Mouse (Mus musculus) frontal cortex, postnatal 14 days (tissue): ENCODE results near the gene Lpin2.

Source experiments
- DNase-seq, 2 experiments: peaks; one replicate each; pipeline ENCODE4 v3.0.0; 2022; ENCODE audit warnings: low spot score in 2 of 2

The Lpin2 gene

DNA sequence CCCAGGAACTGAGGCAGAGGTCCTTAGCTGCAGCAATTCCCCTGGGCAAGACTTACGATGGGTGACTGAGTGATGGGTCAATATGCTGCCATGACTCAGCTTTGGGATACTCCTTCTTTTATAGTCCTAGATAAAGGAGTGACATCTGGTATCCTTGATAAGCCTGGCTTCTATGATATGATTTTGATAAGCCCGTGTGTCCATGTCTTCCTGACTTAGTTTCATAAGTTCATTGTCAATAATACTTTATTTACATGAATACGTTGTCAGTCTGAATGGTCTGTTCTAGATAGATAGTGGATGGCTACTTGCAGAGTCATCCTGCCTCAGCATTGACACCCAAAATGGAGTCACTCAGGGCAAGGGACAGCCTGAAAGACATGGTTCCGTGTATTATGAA is 11.2 kb upstream of the Lpin2 start:
- DNase-seq, result no peak

DNA sequence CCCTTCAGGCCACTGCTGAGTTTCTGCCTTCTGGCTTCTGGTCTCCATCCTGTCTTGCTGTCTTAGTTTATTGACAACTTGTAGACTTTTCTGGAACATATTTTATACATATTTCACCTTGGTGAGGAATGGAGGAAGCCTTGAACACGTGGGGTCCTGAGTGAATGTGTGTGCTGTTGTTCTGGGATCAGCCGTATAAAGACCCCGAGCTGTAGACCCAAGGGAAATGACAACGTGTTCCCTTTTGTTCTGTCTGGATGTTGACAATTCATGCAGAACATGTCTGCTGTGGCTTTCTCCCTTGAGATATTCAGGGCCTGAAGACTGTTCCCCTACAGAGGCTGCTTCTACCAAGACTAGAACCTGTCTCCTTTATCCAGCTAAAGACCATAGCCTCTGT is 5.0 kb upstream of the Lpin2 start:
- DNase-seq, result no peak

DNA sequence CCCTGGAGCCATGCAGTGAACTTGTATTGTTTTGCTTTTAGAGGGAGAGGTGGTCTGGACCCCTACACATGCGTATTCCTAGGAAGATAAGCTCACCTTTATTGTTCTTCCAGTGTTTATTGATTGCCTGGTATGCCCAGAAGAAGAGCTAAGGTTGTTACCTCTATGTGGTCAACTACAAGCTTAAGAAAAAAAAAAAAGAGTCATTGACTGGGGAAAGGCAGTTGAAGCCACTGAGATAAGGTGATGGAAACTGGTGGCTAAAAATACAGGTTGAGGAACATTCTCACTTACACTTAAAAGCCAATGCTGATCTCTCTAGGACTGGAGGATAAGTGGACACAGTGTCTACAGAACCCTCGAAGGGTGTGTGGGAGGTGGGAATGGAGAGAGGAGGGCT is 4.4 kb upstream of the Lpin2 start:
- no peak for DNase-seq

- DNase-seq, result no peak
These were observed 3.7 kb upstream of the Lpin2 start for GRCm38 (mm10) chr17:71178530-71179181.

DNA sequence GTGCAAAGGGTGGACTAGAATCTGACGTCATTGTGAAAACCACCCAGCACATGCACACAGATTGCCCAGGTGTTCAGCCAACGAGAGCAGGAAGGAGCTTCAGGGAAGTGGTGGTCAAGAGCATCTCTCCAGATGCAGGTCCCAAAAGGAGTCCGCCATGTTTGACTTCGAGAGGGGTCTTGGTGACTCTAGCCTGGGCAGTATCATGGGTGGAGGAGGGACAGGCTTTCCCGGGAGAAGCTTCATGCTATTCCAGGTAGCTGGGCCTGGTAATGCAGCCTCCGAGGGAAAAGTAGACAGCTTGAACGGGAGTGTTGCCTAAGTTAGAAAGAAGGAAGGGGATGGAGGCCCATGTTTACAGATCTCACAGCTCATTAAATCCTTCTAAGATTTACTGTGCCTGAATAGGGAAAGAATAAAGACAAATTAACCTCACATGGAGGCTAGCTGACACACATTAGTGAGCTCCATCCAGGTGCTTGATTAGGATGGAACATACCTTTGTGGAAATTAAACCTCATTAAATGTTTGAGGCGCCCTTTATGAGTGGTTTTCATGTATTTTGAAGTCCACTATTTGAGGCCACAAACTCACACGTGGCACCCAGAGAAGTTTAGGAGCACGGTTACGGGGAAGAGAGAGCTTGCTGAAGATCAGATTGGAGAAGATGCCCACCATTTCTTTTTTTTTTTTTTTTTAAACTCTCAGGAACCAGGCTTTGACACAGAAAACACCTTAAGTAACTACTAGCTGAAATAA is 2.6 kb upstream of the Lpin2 start:
- no peak for DNase-seq

DNA sequence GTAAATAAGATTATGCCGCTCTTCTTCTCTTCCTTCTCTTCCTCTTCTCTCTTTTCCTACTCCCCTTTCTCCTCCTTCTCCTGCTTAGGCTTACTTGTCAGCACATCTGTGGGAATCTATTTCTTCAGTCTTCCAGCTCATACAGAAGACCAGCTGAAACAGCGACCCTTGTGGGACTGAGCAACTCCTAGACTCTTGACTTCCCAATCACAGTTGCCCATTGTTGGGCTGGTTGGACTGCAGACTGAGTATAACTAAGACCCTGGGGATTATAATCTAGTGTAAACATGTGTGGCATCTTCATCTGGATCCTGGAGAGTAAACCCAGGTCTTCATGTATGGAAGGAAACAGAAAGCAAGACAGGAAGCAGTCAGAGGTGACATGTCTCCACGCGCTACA is 1.8 kb upstream of the Lpin2 start:
- DNase-seq, result no peak

GRCm38 (mm10) chr17:71182871-71183656 is 704 bp downstream of the Lpin2 start:
- DNase-seq, result peak; percentile 83 to 86

GRCm38 (mm10) chr17:71183657-71184261 is 1.4 kb downstream of the Lpin2 start:
- no peak for DNase-seq

DNA sequence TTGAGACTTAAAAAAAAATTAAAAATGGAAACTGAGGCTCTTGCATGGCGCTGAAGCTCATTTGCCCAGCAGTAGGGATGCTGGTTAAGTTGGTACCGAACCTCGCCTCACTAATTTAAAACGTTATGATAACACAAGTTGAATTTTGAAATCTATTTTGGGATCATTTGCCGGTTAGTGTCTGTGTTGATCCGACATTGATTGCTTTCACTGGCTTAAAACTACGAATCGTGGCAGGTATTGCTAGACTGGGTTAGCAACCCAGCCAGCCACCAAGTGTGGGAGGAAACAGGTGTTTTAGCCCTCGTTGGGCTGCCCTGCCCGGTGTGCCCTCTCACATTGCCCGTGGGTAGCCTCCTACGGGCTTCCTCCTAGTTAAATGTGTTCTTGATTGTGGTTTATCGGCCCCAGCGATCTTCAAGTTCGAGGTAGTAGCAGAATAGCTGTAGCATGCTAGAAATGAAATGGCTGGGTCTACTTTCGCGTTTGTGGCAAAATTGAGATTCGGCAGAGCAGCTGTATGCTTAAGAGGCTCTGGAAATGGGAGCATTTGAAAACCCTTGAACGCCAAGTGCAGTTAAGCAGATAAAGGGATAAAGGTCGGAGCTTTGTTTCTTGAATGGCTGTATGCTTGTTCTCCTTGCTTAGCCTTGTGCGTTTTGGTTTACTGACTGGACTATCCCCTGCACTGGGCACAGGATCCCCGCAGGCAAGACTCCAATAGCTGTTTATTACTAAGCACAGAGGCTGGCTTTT is 2.2 kb downstream of the Lpin2 start:
- peak in 1 of 2 experiments; percentile 16 for DNase-seq

- no peak for DNase-seq
These were observed 3.0 kb downstream of the Lpin2 start for GRCm38 (mm10) chr17:71185368-71185767.

GRCm38 (mm10) chr17:71190589-71190988 is 8.2 kb downstream of the Lpin2 start:
- no peak for DNase-seq

DNA sequence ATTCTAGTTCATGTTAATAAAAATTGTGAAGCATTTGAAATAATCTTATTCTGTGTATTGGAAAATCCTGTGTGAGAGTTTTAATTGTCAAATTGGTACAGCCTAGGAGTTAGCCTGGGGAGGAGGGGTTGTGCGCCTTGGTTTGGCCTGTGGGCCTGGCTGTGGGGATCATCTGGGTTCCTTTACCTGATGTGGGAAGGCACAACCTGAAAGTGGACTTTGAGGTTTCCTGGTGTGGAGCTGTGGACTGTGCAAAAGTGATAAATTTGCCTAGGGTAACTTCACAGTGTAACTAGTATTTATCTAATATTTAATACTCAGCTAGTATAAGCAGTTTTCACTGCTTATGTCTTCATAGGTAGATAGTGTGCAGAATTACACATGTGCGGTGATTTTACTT is 8.7 kb downstream of the Lpin2 start:
- no peak for DNase-seq

DNA sequence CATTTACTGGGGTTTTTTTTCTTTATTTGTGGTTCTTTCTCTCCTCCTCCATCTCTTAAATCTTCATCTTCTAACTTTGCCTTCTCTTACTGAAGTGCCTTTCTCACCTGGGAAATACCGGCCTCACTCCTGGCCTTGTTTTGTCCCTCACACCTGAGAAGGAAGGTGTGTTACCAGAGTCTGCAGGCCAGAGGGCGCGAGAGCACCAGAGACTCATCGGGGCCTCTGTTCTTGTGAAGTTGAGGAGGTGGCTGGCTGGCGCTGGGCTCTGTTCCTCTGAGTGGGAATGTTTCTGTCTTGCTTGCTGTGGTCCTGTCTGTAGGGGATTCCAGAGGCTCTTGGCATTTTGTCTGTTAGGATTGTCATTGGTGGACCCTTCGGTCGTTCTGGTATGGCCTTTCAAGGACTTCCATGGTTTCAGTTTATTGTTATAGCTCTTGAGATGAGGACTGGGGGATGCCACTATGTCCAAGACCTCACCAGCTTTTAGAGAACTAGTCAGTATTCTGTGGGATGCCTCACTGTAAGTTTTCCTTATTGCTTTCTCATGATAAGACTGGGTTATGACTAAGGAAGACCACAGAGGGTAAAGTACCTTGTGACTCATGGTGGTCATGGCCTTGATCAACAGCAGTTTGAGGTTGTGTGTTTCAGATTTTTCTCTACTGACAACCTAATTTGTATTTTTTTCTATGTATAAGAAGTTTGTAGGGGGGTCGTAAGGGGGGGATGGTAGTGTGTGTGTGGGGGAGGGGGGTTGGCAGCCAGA is 9.5 kb downstream of the Lpin2 start:
- no peak for DNase-seq

DNA sequence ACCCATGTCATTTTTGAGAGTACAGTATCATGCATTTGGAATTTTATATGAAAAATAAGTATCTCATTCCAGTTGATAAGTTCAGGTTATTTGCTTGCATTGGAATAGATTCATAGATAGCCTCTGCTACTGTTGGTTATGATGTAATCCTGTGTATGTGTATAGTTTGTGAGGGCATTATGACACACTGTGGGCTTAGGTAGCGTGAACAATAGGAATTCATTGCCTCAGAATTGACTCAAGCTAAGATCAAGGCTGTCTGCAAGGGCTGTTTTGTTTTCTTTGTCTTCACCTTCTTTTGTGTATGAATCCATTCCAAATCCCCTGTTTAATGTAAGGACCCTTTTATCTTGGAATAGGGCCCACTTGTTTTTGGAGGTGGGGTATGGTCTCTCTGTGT is 10.7 kb downstream of the Lpin2 start:
- no peak for DNase-seq

DNA sequence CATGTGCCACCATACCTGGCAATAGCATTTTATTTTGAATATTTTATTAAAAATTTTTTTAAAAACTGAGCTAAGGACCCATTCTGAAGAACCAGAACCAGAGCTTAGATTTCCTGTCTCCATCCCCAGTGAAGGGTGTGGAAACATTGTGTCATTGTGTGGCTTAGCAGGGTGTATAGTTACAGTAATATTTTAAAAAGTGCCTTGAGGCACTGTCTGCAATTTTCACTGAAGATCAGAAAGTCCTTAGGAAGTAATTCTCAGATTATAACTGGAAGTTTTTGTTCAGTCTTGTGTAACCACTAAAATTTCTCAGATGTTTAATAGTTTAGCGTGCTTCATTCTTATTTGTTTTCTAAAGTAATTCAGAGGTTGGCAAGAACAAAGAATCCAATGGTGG is 11.1 kb downstream of the Lpin2 start:
- DNase-seq, result no peak

- no peak for DNase-seq
These were observed 12.7 kb downstream of the Lpin2 start for GRCm38 (mm10) chr17:71194906-71195632.

- DNase-seq, result no peak
These were observed 13.5 kb downstream of the Lpin2 start for GRCm38 (mm10) chr17:71195633-71196391.

DNA sequence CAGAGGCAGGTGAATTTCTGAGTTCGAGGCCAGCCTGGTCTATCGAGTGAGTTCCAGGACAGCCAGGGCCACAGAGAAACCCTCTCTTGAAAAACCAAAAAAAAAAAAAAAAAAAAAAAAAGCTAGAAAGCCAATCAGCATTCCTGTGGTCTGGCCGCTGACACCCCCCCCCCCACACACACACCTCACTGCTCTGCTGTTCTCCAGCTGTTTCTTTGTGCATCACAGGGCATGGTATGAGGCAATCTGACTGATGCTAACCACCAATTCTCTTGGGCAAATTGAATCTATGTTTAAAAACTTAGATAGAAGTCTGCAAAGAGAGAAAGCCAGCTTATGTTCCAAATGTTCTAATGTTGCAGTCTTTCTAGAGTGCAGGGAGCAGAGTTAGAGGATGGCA is 14.1 kb downstream of the Lpin2 start:
- no peak for DNase-seq

GRCm38 (mm10) chr17:71199346-71199745 is 17.0 kb downstream of the Lpin2 start:
- no peak for DNase-seq
